Mouse (Mus musculus) limb, embryonic 13.5 days (tissue): ENCODE results near the gene Retreg1. TPM values are rescaled to one million over a fixed set of nuclear protein-coding genes. Genes with fewer than 3 reads are reported as not detected.

Experiments
- ATAC-seq: fragments of 200-750 bp; cut with Nextera tagmentation; 2 replicates; pipeline ENCODE4 v1.8.0; 2017; ENCODE audit warnings: low read depth, moderate number of reproducible peaks, moderate TSS enrichment; ENCODE audit not compliant: low FRiP score
- H3K27ac ChIP-seq: fragments of 300-500 bp; sonication (generic); 2 replicates; pipeline ENCODE4 v1.5.1; 2015; ENCODE audit warnings: inconsistent platforms, mild to moderate bottlenecking, moderate library complexity
- H3K27me3 ChIP-seq: fragments of 300-500 bp; sonication (generic); 2 replicates; pipeline ENCODE4 v1.6.1; 2015; ENCODE audit warnings: mild to moderate bottlenecking, inconsistent platforms
- H3K36me3 ChIP-seq: fragments of 300-500 bp; sonication (generic); 2 replicates; pipeline ENCODE4 v1.6.1; 2015; ENCODE audit warnings: inconsistent platforms, mild to moderate bottlenecking, moderate library complexity
- H3K4me1 ChIP-seq: fragments of 300-500 bp; sonication (generic); 2 replicates; pipeline ENCODE4 v1.6.1; 2015; ENCODE audit warnings: inconsistent platforms
- H3K4me2 ChIP-seq: fragments of 300-500 bp; sonication (generic); replicated peaks from 2 replicates; pipeline ENCODE4 v1.6.1; 2015; ENCODE audit warnings: inconsistent platforms, mild to moderate bottlenecking, moderate library complexity
- H3K4me3 ChIP-seq: fragments of 300-500 bp; sonication (generic); 2 replicates; pipeline ENCODE4 v1.5.1; 2015; ENCODE audit warnings: moderate library complexity, mild to moderate bottlenecking, inconsistent platforms
- H3K9ac ChIP-seq: fragments of 300-500 bp; sonication (generic); 2 replicates; pipeline ENCODE4 v1.6.1; 2015; ENCODE audit warnings: mild to moderate bottlenecking, inconsistent platforms
- H3K9me3 ChIP-seq: fragments of 300-500 bp; sonication (generic); 2 replicates; pipeline ENCODE4 v1.6.1; 2016; ENCODE audit warnings: inconsistent platforms
- WGBS: fragments of 180-500 bp; shearing (Covaris S2); methylation state at CpG from one replicate; pipeline ENCODE4 v1.1.7; 2015; 5-methylcytosine and 5-hydroxymethylcytosine counted together
- polyA plus RNA-seq: library from polyadenylated mRNA; unstranded; fragments of >200 nt; fragmentation: Nextera tagmentation; extraction: Ambion mirVana; gene quantifications from 2 replicates; pipeline ENCODE4 v1.2.1, GENCODE M21; 2015

Gene Retreg1
- polyA plus RNA-seq, 1 experiment from 2014 or later, result 3.3 TPM

DNA sequence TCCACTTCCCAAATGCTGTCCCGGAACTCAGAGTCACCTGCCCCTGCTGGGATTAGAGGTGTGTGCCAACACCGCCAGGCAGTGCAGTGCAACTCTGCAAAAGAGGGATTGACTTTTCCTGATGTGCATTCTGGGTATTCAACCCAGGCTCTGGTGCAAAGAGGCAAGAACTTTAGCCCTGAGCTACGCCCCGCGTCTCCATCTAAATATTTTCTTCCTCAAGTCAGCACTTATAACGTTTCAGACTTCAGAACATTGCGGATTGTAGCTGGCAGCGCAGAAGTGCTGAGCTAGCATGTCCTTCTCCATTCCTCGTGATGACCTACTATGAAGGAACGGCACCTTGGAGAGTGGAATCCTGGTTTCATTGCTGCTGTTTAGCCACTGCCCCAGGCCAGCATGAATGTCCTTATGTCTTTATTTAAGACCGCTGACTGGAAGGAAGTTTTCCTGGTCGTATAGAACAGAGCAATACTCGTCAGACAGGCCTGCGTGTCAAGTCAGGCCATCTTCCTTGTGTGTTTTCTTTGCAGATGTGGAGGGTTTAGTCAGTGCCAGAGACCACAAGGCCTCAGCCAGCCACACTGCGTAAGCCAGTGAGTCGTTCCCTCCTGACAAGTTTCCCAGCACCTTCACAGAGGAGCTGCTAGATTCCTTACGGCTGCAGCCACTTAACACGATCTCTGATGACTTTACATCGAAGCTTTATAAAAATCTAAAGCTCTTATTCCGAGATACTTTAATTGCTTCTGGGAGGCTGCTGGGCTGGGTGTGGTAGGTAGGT, 34.1 kb upstream of the Retreg1 start:
- H3K36me3 ChIP-seq, result peaks cover 98% of the 10 kb centered on the region
- H3K27ac ChIP-seq, result no peak overlapping the region

DNA sequence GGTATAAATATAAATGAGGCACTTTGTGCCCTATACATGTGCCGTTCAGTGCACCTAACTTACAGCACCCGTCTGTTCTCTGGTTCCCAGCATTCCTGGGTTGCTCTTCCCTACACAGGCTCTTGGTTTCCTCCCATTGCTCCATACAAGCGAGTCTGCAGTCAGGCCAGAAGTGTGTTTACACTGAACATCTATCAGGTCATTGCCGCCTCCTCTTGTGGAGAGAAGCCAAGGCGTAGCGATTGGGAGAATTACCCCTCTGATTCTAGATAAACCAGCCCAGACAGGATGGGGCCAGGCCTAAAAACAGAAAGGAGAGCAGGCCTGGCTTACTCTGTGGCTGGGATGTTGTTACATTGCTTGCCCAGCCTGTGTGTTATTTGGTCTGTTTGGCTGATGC, 33.3 kb upstream of the Retreg1 start:
- no peak for ATAC-seq
- H3K4me1 ChIP-seq, result no peaks in the 10 kb centered on the region
- 82% methylated on average over 6 of the region's 6 CpGs for WGBS
- no peak overlapping the region for H3K4me2 ChIP-seq
- 0 out of 2 replicates have a peak, but pooled peaks cover under 1% of the 10 kb centered on the region for H3K9me3 ChIP-seq
- no peak overlapping the region for H3K9ac ChIP-seq
- no peak overlapping the region for H3K27ac ChIP-seq
- H3K27me3 ChIP-seq, result no peaks in the 10 kb centered on the region
- H3K4me3 ChIP-seq, result no peak overlapping the region
- H3K36me3 ChIP-seq, result peaks cover 97% of the 10 kb centered on the region

More for the DNA sequence above, 34.1 kb upstream of the Retreg1 start:
- Histone ChIP-seq H3K9me3 (no peaks in the 10 kb centered on the region), H3K9ac (no peak overlapping the region), H3K4me1 (peaks cover under 1% of the 10 kb centered on the region; the same call in 1 of the 2 replicates), H3K4me2 (no peak overlapping the region), H3K4me3 (no peak overlapping the region), H3K27me3 (no peaks in the 10 kb centered on the region)
- ATAC-seq, result no peak
- whole genome bisulfite sequencing, result 88% methylated on average over 20 of the region's 20 CpGs

DNA sequence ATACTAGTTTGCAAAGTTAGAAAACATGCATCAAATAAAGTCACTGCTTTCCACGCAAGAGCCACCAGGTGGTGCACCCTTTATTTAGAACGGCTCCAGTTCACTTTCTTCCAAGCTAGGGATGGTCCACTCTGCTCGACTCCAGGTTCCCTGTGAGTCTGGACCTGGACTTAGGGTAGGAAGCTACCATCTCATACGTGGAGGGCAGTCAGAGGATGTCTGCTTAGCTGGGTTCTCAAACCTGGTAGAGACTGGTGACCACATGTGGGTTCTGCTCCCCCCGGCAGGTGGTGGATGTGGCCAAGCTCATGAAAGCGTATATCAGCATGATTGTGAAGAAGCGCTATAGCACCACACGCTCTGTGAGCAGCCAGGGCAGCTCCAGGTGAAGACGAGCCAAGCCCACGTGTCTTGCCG, 31.1 kb upstream of the Retreg1 start:
- Histone ChIP-seq H3K4me1 (no peaks in the 10 kb centered on the region), H3K36me3 (peaks cover 97% of the 10 kb centered on the region), H3K9ac (no peak overlapping the region), H3K9me3 (peaks cover 13% of the 10 kb centered on the region; the same call in 1 of the 2 replicates), H3K27ac (no peak overlapping the region), H3K27me3 (no peaks in the 10 kb centered on the region), H3K4me3 (no peak overlapping the region), H3K4me2 (no peak overlapping the region)
- no peak for ATAC-seq
- 79% methylated on average over 11 of the region's 11 CpGs for WGBS

DNA sequence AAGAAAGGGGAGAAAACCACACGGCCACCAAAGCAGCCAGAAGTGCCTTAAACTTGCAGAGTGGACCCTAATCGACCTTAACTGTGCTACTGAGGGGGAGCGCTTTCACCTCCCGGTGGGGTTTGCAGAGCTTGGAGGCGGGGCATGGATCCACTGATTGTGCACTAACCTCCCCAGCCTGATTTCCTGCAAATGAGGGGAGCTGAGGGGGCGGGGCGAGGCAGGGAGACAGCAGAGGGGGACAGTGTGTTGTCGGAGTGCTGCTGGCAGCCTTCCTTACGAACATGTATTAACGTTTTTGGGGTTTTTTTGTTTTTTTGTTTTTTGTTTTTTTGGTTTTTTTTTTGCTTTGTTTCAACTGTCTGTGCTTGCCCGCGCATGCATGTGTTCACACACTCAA, 30.5 kb upstream of the Retreg1 start:
- Histone ChIP-seq H3K9ac (no peak overlapping the region), H3K4me3 (no peak overlapping the region), H3K27ac (no peak overlapping the region), H3K27me3 (no peaks in the 10 kb centered on the region), H3K4me2 (no peak overlapping the region), H3K9me3 (peaks cover 13% of the 10 kb centered on the region; the same call in 1 of the 2 replicates), H3K36me3 (peaks cover 90% of the 10 kb centered on the region), H3K4me1 (no peaks in the 10 kb centered on the region)
- 71% methylated on average over 12 of the region's 12 CpGs for WGBS
- ATAC-seq, result no peak

DNA sequence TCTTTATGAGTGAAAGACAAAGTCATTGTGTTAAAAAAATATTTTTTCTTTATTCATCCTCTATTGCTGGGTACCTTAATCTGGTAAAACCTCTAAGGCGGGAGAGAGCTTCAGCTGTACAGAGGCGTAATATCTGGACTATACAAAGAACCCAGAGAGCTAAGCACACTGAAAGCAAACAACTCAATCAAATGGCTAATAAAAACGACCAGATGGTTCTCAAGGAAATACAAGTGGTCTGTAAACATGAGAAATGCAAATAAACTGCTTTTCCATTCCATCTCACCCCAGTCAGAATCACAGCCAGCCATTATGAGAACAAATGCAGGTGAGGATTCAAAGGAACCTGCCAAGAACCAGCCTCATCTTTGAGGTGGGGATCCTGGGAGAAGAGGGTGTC, 28.4 kb upstream of the Retreg1 start:
- no peak overlapping the region for H3K9ac ChIP-seq
- H3K4me3 ChIP-seq, result no peak overlapping the region
- no peak overlapping the region for H3K27ac ChIP-seq
- WGBS, result 61% methylated on average over 3 of the region's 3 CpGs
- no peak for ATAC-seq
- H3K9me3 ChIP-seq, result peaks cover 22% of the 10 kb centered on the region; the same call in 1 of the 2 replicates
- H3K4me2 ChIP-seq, result no peak overlapping the region
- no peaks in the 10 kb centered on the region for H3K4me1 ChIP-seq
- peaks cover 70% of the 10 kb centered on the region for H3K36me3 ChIP-seq
- no peaks in the 10 kb centered on the region for H3K27me3 ChIP-seq

DNA sequence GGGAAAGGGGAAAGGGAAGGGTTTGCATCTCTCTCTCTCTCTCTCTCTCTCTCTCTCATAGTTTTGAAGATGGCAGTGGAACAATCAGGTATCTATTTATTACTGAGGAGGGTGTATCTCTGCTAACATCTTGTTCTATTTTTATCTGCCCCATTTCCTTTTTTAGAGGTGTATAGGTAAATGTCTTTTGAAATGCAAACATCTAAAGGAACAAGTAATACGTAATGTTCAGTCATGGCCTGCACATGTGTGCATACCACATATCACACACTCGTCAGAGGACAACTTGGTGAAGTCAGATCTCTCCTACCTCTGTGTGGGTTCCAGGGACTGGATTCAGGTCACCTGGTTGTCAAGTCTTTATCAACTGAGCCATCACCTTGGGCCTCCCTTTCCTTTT, 25.8 kb upstream of the Retreg1 start:
- Histone ChIP-seq H3K4me2 (no peak overlapping the region), H3K36me3 (peaks cover 43% of the 10 kb centered on the region), H3K4me1 (no peaks in the 10 kb centered on the region), H3K9ac (no peak overlapping the region), H3K27ac (no peak overlapping the region), H3K4me3 (no peak overlapping the region), H3K9me3 (peaks cover 28% of the 10 kb centered on the region; the same call in 1 of the 2 replicates), H3K27me3 (no peaks in the 10 kb centered on the region)
- WGBS, result 86% methylated on average over 2 of the region's 2 CpGs
- ATAC-seq, result no peak

DNA sequence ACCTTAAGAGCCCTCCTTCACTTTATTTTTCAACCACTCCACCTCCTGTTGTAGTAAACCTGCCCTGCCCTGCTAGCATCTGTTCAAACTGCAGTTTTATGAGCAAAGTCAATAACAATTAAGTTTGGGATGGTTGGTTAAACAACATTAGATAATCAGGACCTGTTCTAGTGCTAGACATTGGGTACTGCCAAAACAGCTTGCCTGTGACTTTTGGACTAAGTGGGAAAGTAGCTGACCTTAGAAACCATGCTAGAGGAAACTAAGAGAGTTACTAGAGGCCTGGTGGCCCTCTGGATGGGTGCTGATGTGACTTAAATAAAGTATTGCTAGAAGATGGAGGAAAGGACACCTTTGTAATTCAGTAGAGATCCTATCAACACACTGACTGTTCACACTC, 21.0 kb upstream of the Retreg1 start:
- ATAC-seq, result no peak

DNA sequence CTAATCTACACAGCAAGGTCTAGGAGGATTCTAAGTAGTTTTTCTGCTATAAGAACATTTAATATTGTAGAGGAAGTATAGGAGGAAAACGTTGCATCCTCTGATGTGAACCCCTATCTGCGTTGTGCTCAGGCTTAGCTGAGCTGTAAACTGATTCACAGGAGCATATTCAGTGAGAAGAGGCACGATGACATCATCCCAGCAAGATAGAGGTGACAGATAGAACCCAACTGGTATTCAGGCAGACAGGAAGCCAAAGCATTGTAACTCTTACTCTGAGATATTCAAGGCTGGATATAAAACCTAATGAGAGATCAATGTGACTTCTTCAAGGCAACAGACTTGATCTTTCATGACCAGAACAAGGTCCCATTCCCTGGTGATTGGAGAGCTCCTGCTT, 20.3 kb upstream of the Retreg1 start:
- no peak overlapping the region for H3K9ac ChIP-seq
- no peak overlapping the region for H3K4me2 ChIP-seq
- no peaks in the 10 kb centered on the region for H3K4me1 ChIP-seq
- no peak overlapping the region for H3K27ac ChIP-seq
- H3K27me3 ChIP-seq, result no peaks in the 10 kb centered on the region
- no peak for ATAC-seq
- H3K36me3 ChIP-seq, result no peaks in the 10 kb centered on the region
- H3K9me3 ChIP-seq, result peaks cover 15% of the 10 kb centered on the region; the same call in 1 of the 2 replicates
- no peak overlapping the region for H3K4me3 ChIP-seq
- WGBS, result 71% methylated on average over 3 of the region's 3 CpGs

More for the DNA sequence above, 21.0 kb upstream of the Retreg1 start:
- Histone ChIP-seq H3K4me2 (no peak overlapping the region), H3K9ac (no peak overlapping the region), H3K4me1 (no peaks in the 10 kb centered on the region), H3K36me3 (no peaks in the 10 kb centered on the region), H3K27me3 (no peaks in the 10 kb centered on the region), H3K27ac (no peak overlapping the region), H3K9me3 (peaks cover 15% of the 10 kb centered on the region; the same call in 1 of the 2 replicates), H3K4me3 (no peak overlapping the region)

DNA sequence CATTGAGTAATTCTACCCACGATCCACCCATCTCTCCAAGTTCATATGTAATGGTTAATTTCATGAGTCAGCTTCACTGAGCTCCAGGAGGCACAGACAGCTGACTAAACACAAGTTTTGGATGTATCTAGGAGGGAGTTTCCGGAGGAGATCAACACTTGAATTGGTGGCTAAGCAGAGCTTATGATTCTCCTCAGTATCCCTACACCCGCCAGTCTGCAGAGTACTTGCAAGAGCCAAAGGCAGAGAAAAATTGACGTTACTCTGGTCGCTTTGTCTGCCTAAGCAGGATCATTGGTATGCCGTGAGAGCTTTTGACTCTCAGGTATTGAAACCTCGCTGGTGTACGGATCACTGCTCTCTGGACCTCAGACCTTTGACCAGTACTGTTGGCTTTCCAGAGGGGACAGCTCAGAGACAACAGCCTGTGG, 16.4 kb upstream of the Retreg1 start:
- no peak overlapping the region for H3K4me2 ChIP-seq
- no peak overlapping the region for H3K4me3 ChIP-seq
- WGBS, result 84% methylated on average over 8 of the region's 8 CpGs
- ATAC-seq, result no peak
- no peaks in the 10 kb centered on the region for H3K27me3 ChIP-seq
- no peaks in the 10 kb centered on the region for H3K9me3 ChIP-seq
- no peaks in the 10 kb centered on the region for H3K36me3 ChIP-seq
- no peak overlapping the region for H3K9ac ChIP-seq
- no peaks in the 10 kb centered on the region; the same call in 1 of the 2 replicates for H3K4me1 ChIP-seq
- H3K27ac ChIP-seq, result no peak overlapping the region

DNA sequence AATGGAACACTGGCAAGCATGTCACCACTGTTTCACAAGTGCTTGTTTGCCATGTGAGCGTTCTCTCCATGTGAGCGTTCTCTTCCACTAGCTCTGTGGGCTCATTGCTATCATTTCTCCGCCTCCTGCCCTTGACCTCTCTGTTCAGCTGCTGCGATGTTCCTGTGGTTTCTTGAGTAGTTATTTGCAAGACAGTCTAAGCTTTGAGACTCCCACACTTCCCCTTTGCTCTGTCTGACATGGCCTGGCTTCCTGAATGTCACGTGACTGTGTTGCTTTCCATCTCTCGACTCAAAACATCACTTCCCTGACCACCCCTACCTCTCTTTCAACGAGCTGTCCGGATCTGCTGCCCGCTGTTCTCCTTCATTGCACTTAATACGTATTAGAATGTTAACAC, 14.5 kb upstream of the Retreg1 start:
- Histone ChIP-seq H3K4me2 (no peak overlapping the region), H3K36me3 (no peaks in the 10 kb centered on the region), H3K4me1 (no peaks in the 10 kb centered on the region; the same call in 1 of the 2 replicates), H3K27ac (no peak overlapping the region), H3K27me3 (no peaks in the 10 kb centered on the region), H3K4me3 (no peak overlapping the region), H3K9ac (no peak overlapping the region), H3K9me3 (no peaks in the 10 kb centered on the region)
- 87% methylated on average over 10 of the region's 10 CpGs for WGBS
- ATAC-seq, result no peak

DNA sequence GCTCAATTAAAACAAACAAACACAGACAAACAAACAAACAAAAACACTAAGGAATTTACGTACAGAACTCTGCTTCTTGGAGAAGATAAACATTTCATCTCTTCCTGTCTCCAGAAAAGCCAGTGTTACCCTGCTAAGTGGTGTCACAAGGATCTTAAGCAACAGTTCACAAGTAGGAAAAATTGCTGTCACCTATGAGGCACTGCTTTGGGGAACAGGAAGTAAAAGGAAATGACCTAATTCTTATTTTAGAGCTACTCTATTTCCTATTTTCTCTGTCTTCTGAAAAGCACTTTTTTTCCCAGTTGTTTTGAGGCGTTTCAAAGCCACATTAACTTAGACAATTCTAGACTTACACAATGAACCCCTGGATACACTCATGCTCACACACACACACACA, 12.6 kb upstream of the Retreg1 start:
- no peaks in the 10 kb centered on the region for H3K27me3 ChIP-seq
- no peaks in the 10 kb centered on the region for H3K36me3 ChIP-seq
- peaks cover 4% of the 10 kb centered on the region; the same call in 1 of the 2 replicates for H3K4me1 ChIP-seq
- H3K4me2 ChIP-seq, result no peak overlapping the region
- no peak overlapping the region for H3K9ac ChIP-seq
- no peak overlapping the region for H3K4me3 ChIP-seq
- WGBS, result 71% methylated on average over 2 of the region's 2 CpGs
- no peak for ATAC-seq
- no peak overlapping the region for H3K27ac ChIP-seq
- H3K9me3 ChIP-seq, result no peaks in the 10 kb centered on the region

DNA sequence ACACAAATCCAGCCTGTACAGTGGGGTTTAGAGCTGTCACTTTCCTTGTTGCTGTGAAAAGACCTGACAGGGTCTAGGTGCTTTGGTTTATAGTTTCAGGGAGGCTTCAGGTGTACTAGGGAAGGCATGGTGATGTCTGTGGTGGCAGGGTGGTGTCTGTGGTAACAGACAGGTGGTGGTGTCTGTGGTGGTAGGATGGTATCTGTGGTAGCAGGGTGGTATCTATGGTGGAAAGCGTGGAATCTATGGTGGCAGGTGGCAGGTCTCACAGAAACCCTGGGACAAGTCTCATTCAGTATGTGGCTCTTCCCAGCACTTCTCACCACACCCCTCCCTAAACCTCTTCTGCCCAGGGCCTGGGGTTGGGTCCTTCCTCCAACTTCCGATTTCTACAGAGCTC, 8.7 kb upstream of the Retreg1 start:
- H3K4me2 ChIP-seq, result no peak overlapping the region
- no peak overlapping the region for H3K9ac ChIP-seq
- H3K36me3 ChIP-seq, result no peaks in the 10 kb centered on the region
- H3K9me3 ChIP-seq, result 0 out of 2 replicates have a peak, but pooled peaks cover 3% of the 10 kb centered on the region
- 78% methylated on average over 2 of the region's 2 CpGs for WGBS
- no peak overlapping the region for H3K4me3 ChIP-seq
- H3K4me1 ChIP-seq, result peaks cover 4% of the 10 kb centered on the region; the same call in 1 of the 2 replicates
- no peak for ATAC-seq
- no peaks in the 10 kb centered on the region for H3K27me3 ChIP-seq
- H3K27ac ChIP-seq, result no peak overlapping the region
